Mouse (Mus musculus) regulatory T cell (primary cell): ENCODE measurements around the gene Gm16429.
"Not testable (repeated sequence)": the region's sequence is repeated elsewhere in the genome, so short reads cannot be mapped to it uniquely, and the experiment has no call there.

Experiments used
- in situ Hi-C: fragments of 300-600 bp; cut with MboI, MseI; formaldehyde crosslinking; loops from one replicate; pipeline ENCODE4 v1.15.1; 2025; ENCODE audit warnings: high pct_unique_total_duplicates

The Gm16429 gene

DNA sequence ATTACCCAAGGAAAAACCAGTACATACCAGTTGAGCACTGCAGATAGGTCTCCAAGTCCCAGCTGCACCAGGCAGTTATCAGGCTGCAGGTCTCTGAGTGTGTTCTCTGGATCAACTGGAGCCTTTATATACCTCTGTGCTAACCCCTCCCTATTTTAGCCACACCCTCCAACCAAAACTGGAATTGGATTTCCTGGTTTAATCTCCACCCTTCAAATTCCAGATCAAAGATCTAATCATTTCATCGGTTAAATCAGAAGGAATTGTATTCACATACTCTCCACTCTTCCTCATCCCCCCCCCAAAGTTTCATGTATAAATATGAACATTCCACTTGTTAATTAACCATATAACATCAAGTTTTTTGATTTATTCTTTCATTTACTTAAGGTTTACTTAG is at the start of gene Gm16429:
Gene Gm16429 (minus strand): TSS at position 101 of the 400 bp plus-strand sequence.
- in situ Hi-C loops = not testable (repeated sequence)
